Mouse (Mus musculus): ENCODE data around the gene Kcnk3.

DNA sequence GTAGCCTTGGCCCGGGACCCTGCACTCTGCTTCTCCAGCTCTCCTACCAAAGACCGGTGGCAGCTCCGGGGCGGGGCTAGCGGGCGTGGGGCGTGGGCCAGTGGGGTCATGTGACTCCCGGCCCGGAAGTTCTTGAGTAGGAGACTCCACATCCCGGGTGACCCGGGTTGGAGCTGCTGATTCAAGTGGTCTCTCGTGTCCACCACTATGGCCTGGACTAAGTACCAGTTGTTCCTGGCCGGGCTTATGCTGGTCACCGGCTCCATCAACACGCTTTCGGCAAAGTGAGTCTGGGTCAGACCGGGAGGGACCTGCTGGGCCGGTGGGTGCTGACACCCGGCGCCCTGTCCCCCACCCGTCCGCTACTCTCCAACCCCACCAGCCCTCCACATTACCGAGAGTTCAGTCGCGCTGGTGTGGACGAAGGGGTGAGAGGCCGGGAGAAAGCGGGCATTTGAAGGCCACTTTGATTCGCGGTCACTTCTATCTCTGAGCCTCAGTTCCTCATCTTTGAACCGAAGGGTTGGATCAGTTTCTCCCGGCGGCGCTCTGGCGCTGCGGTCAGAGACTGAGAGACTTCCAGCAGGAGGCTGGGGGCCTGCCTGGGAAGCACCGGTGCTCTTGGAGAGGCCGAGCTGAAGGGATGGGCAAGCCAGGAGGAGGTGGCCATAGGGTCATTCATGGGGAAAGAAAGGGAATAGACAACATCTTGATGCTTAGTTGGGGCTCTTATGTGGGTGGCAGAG lies 60.0 kb downstream of the Kcnk3 start, which contains the start of gene Slc35f6:
- TF ChIP-seq POLR2A (IDR thresholded peaks at IDR 0.05; ENCODE audit: extremely low read depth, insufficient read depth, low read length) (peak; percentile 76), CTCF (IDR thresholded peaks at IDR 0.05; ENCODE audit: extremely low read depth, insufficient read depth, low read length) (no peak)
